Mouse (Mus musculus): ENCODE data around the gene Gm11096. TPM values are rescaled to one million over a fixed set of nuclear protein-coding genes. Genes with fewer than 3 reads are reported as not detected.

Gm11096 gene
- polyA plus RNA-seq, 2 experiments from 2014 or later = not detected

- ATAC-seq = no peak
These were observed 40.4 kb downstream of the Gm11096 start for GRCm38 (mm10) chr17:81481843-81482490.

- no peak for ATAC-seq
These were observed 44.8 kb downstream of the Gm11096 start for GRCm38 (mm10) chr17:81486388-81486787.

All from activated CD4-positive, CD25-positive, alpha-beta regulatory T cell, adult 4 months (primary cell).